Mouse (Mus musculus): ENCODE measurements around the gene Amelx. TPM values are rescaled to one million over a fixed set of nuclear protein-coding genes. Genes with fewer than 3 reads are reported as not detected.
A peak's percentile ranks its signal among the peaks of the same experiment; 100 is the strongest.

Gene Amelx
- not detected in 2 replicates for polyA plus RNA-seq (2014; fragmentation: Nextera tagmentation; extraction: Ambion mirVana)

GRCm38 (mm10) chrX:169187100-169187499 lies at the start of gene Amelx:
Gene Amelx, minus strand, starts transcription at chrX:169187200.
- Histone ChIP-seq H3K4me1 (replicated peaks; ENCODE audit: control insufficient read depth, insufficient read depth, low read length) (no peaks in the 10 kb centered on the region), H3K4me2 (no peak within 1 kb of the TSS), H3K27me3 (replicated peaks; ENCODE audit: control insufficient read depth, insufficient read depth, low read length) (no peaks in the 10 kb centered on the region), H3K9ac (ENCODE audit: low read depth, low read length) (no peak within 1 kb of the TSS), H3K9me3 (ENCODE audit: control insufficient read depth, low read length) (no peaks in the 10 kb centered on the region), H3K4me3 (ENCODE audit: low read depth, low read length) (no peak within 1 kb of the TSS), H3K27ac (ENCODE audit: low read depth, low read length) (no peak within 1 kb of the TSS), H3K36me3 (ENCODE audit: control insufficient read depth, insufficient read depth, low read length) (no peaks in the 10 kb centered on the region)
- ATAC-seq (replicated peaks; ENCODE audit: low FRiP score), result no peak
- WGBS, result 80% methylated on average over 5 of the region's 5 CpGs
- DNase-seq (ENCODE audit: low spot score), result no peak

- H3K9ac ChIP-seq (ENCODE audit: low read depth, low read length), result no peak overlapping the region
- H3K4me3 ChIP-seq (ENCODE audit: low read depth, low read length), result no peak overlapping the region
- ATAC-seq (replicated peaks; ENCODE audit: low FRiP score) (no peak), DNase-seq (ENCODE audit: low spot score) (no peak)
- H3K27ac ChIP-seq (ENCODE audit: low read depth, low read length), result no peak overlapping the region
- 43% methylated on average over 3 of the region's 3 CpGs for WGBS
- no peak overlapping the region for H3K4me2 ChIP-seq
- H3K9me3 ChIP-seq (ENCODE audit: control insufficient read depth, low read length), result no peaks in the 10 kb centered on the region
- no peaks in the 10 kb centered on the region; the same call in 1 of the 2 replicates for H3K27me3 ChIP-seq (replicated peaks; ENCODE audit: control insufficient read depth, insufficient read depth, low read length)
- no peaks in the 10 kb centered on the region for H3K36me3 ChIP-seq (ENCODE audit: control insufficient read depth, insufficient read depth, low read length)
- no peaks in the 10 kb centered on the region for H3K4me1 ChIP-seq (replicated peaks; ENCODE audit: control insufficient read depth, insufficient read depth, low read length)
These were observed 35.5 kb upstream of the Amelx start for GRCm38 (mm10) chrX:169222357-169223062.

- DNase-seq (ENCODE audit: low spot score), result no peak
- H3K27ac ChIP-seq (ENCODE audit: low read depth, low read length), result no peak overlapping the region
- H3K36me3 ChIP-seq (ENCODE audit: control insufficient read depth, insufficient read depth, low read length), result no peaks in the 10 kb centered on the region
- H3K27me3 ChIP-seq (replicated peaks; ENCODE audit: control insufficient read depth, insufficient read depth, low read length), result no peaks in the 10 kb centered on the region; the same call in 1 of the 2 replicates
- no peak overlapping the region for H3K4me3 ChIP-seq (ENCODE audit: low read depth, low read length)
- no peak overlapping the region for H3K9ac ChIP-seq (ENCODE audit: low read depth, low read length)
- 0 out of 2 replicates have a peak, but pooled peaks have one; percentile 45 for ATAC-seq (replicated peaks; ENCODE audit: low FRiP score)
- WGBS, result 39% methylated on average over 8 of the region's 8 CpGs
- no peaks in the 10 kb centered on the region for H3K9me3 ChIP-seq (ENCODE audit: control insufficient read depth, low read length)
- H3K4me1 ChIP-seq (replicated peaks; ENCODE audit: control insufficient read depth, insufficient read depth, low read length), result no peaks in the 10 kb centered on the region
- peak overlapping the region; percentile 27; the same call in 1 of the 2 replicates for H3K4me2 ChIP-seq
These were observed 33.1 kb upstream of the Amelx start for GRCm38 (mm10) chrX:169220064-169220463.

- ATAC-seq (replicated peaks; ENCODE audit: low FRiP score) (no peak), DNase-seq (ENCODE audit: low spot score) (no peak)
- H3K27me3 ChIP-seq (replicated peaks; ENCODE audit: control insufficient read depth, insufficient read depth, low read length), result 0 out of 2 replicates have a peak, but pooled peaks cover 3% of the 10 kb centered on the region
- H3K4me3 ChIP-seq (ENCODE audit: low read depth, low read length), result no peak overlapping the region
- no peak overlapping the region for H3K4me2 ChIP-seq
- H3K9ac ChIP-seq (ENCODE audit: low read depth, low read length), result no peak overlapping the region
- no peaks in the 10 kb centered on the region for H3K9me3 ChIP-seq (ENCODE audit: control insufficient read depth, low read length)
- H3K27ac ChIP-seq (ENCODE audit: low read depth, low read length), result no peak overlapping the region
- H3K36me3 ChIP-seq (ENCODE audit: control insufficient read depth, insufficient read depth, low read length), result no peaks in the 10 kb centered on the region
- no peaks in the 10 kb centered on the region for H3K4me1 ChIP-seq (replicated peaks; ENCODE audit: control insufficient read depth, insufficient read depth, low read length)
- 77% methylated on average over 3 of the region's 3 CpGs for WGBS
These were observed 23.0 kb upstream of the Amelx start for GRCm38 (mm10) chrX:169210019-169210418.

- ATAC-seq (replicated peaks; ENCODE audit: low FRiP score), result no peak
- 83% methylated on average over 2 of the region's 2 CpGs for WGBS
- no peak overlapping the region for H3K9ac ChIP-seq (ENCODE audit: low read depth, low read length)
- no peak for DNase-seq (ENCODE audit: low spot score)
- H3K27ac ChIP-seq (ENCODE audit: low read depth, low read length), result no peak overlapping the region
- H3K27me3 ChIP-seq (replicated peaks; ENCODE audit: control insufficient read depth, insufficient read depth, low read length), result no peaks in the 10 kb centered on the region; the same call in 1 of the 2 replicates
- no peaks in the 10 kb centered on the region for H3K4me1 ChIP-seq (replicated peaks; ENCODE audit: control insufficient read depth, insufficient read depth, low read length)
- H3K4me3 ChIP-seq (ENCODE audit: low read depth, low read length), result no peak overlapping the region
- no peaks in the 10 kb centered on the region for H3K36me3 ChIP-seq (ENCODE audit: control insufficient read depth, insufficient read depth, low read length)
- no peaks in the 10 kb centered on the region for H3K9me3 ChIP-seq (ENCODE audit: control insufficient read depth, low read length)
- no peak overlapping the region for H3K4me2 ChIP-seq
These were observed 8.4 kb downstream of the Amelx start for GRCm38 (mm10) chrX:169178634-169179033.

- ATAC-seq (replicated peaks; ENCODE audit: low FRiP score) (no peak), DNase-seq (ENCODE audit: low spot score) (no peak)
- Histone ChIP-seq H3K9ac (ENCODE audit: low read depth, low read length) (no peak overlapping the region), H3K27me3 (replicated peaks; ENCODE audit: control insufficient read depth, insufficient read depth, low read length) (peaks cover 2% of the 10 kb centered on the region; the same call in 1 of the 2 replicates), H3K27ac (ENCODE audit: low read depth, low read length) (no peak overlapping the region), H3K9me3 (ENCODE audit: control insufficient read depth, low read length) (no peaks in the 10 kb centered on the region), H3K36me3 (ENCODE audit: control insufficient read depth, insufficient read depth, low read length) (no peaks in the 10 kb centered on the region), H3K4me1 (replicated peaks; ENCODE audit: control insufficient read depth, insufficient read depth, low read length) (no peaks in the 10 kb centered on the region), H3K4me2 (no peak overlapping the region), H3K4me3 (ENCODE audit: low read depth, low read length) (no peak overlapping the region)
- WGBS, result 67% methylated on average over 1 of the region's 1 CpGs
These were observed 13.2 kb downstream of the Amelx start for GRCm38 (mm10) chrX:169173796-169174195.

- Histone ChIP-seq H3K36me3 (ENCODE audit: control insufficient read depth, insufficient read depth, low read length) (no peaks in the 10 kb centered on the region), H3K9me3 (ENCODE audit: control insufficient read depth, low read length) (no peaks in the 10 kb centered on the region), H3K9ac (ENCODE audit: low read depth, low read length) (no peak overlapping the region), H3K4me1 (replicated peaks; ENCODE audit: control insufficient read depth, insufficient read depth, low read length) (no peaks in the 10 kb centered on the region), H3K4me3 (ENCODE audit: low read depth, low read length) (no peak overlapping the region), H3K4me2 (no peak overlapping the region), H3K27me3 (replicated peaks; ENCODE audit: control insufficient read depth, insufficient read depth, low read length) (0 out of 2 replicates have a peak, but pooled peaks cover 2% of the 10 kb centered on the region), H3K27ac (ENCODE audit: low read depth, low read length) (no peak overlapping the region)
- ATAC-seq (replicated peaks; ENCODE audit: low FRiP score) (no peak), DNase-seq (ENCODE audit: low spot score) (no peak)
- WGBS, result 71% methylated on average over 2 of the region's 2 CpGs
These were observed 16.0 kb downstream of the Amelx start for GRCm38 (mm10) chrX:169170981-169171380.

GRCm38 (mm10) chrX:169158385-169158784 lies 28.6 kb downstream of the Amelx start:
- Histone ChIP-seq H3K9ac (ENCODE audit: low read depth, low read length) (no peak overlapping the region), H3K27ac (ENCODE audit: low read depth, low read length) (no peak overlapping the region), H3K4me2 (no peak overlapping the region), H3K27me3 (replicated peaks; ENCODE audit: control insufficient read depth, insufficient read depth, low read length) (no peaks in the 10 kb centered on the region), H3K9me3 (ENCODE audit: control insufficient read depth, low read length) (no peaks in the 10 kb centered on the region), H3K36me3 (ENCODE audit: control insufficient read depth, insufficient read depth, low read length) (no peaks in the 10 kb centered on the region), H3K4me1 (replicated peaks; ENCODE audit: control insufficient read depth, insufficient read depth, low read length) (no peaks in the 10 kb centered on the region), H3K4me3 (ENCODE audit: low read depth, low read length) (no peak overlapping the region)
- ATAC-seq (replicated peaks; ENCODE audit: low FRiP score) (peak; percentile 29; the same call in 1 of the 2 replicates), DNase-seq (ENCODE audit: low spot score) (no peak)
- 55% methylated on average over 6 of the region's 6 CpGs for WGBS

GRCm38 (mm10) chrX:169153805-169154204 lies 33.2 kb downstream of the Amelx start:
- no peak overlapping the region for H3K4me2 ChIP-seq
- no peak for DNase-seq (ENCODE audit: low spot score)
- no peaks in the 10 kb centered on the region for H3K27me3 ChIP-seq (replicated peaks; ENCODE audit: control insufficient read depth, insufficient read depth, low read length)
- H3K9me3 ChIP-seq (ENCODE audit: control insufficient read depth, low read length), result no peaks in the 10 kb centered on the region
- ATAC-seq (replicated peaks; ENCODE audit: low FRiP score), result no peak
- no peak overlapping the region for H3K27ac ChIP-seq (ENCODE audit: low read depth, low read length)
- H3K9ac ChIP-seq (ENCODE audit: low read depth, low read length), result no peak overlapping the region
- H3K4me3 ChIP-seq (ENCODE audit: low read depth, low read length), result no peak overlapping the region
- H3K4me1 ChIP-seq (replicated peaks; ENCODE audit: control insufficient read depth, insufficient read depth, low read length), result no peaks in the 10 kb centered on the region
- H3K36me3 ChIP-seq (ENCODE audit: control insufficient read depth, insufficient read depth, low read length), result no peaks in the 10 kb centered on the region
